Mouse (Mus musculus): ENCODE measurements at regions not wholly inside any gene's neighbourhood (a gene's known extent, or its start where the extent isn't known, plus 50 kb on each side); places are given as distances from the start of the nearest gene placed in this dataset.
"Not testable (repeated sequence)": the region's sequence is repeated elsewhere in the genome, so short reads cannot be mapped to it uniquely, and the experiment has no call there.

- DNase-seq (ENCODE audit: low spot score in 2 of 2), result not testable (repeated sequence)
Observed at GRCm38 (mm10) chr13:61805300-61805699, 235.4 kb upstream of the Cts3 start.

- peak in 1 of 2 experiments; percentile 1 for DNase-seq (ENCODE audit: low spot score in 2 of 2)
Observed at GRCm38 (mm10) chr13:61804168-61804874, 234.4 kb upstream of the Cts3 start.

GRCm38 (mm10) chr13:61803763-61804162 is 233.8 kb upstream of the Cts3 start:
- DNase-seq (ENCODE audit: low spot score in 2 of 2), result peak in 1 of 2 experiments; percentile 1

- DNase-seq (ENCODE audit: low spot score in 2 of 2), result not testable (repeated sequence)
Observed at GRCm38 (mm10) chr13:61763457-61763856, 193.5 kb upstream of the Cts3 start.

Small RNAs in the stretch of these regions (microRNA-seq; reads per million reads assigned to microRNA genes)
- 0 reads per million in 2 experiments for gene Gm23739
